Mouse (Mus musculus): ENCODE results near the gene Clec11a.

Gene Clec11a

DNA sequence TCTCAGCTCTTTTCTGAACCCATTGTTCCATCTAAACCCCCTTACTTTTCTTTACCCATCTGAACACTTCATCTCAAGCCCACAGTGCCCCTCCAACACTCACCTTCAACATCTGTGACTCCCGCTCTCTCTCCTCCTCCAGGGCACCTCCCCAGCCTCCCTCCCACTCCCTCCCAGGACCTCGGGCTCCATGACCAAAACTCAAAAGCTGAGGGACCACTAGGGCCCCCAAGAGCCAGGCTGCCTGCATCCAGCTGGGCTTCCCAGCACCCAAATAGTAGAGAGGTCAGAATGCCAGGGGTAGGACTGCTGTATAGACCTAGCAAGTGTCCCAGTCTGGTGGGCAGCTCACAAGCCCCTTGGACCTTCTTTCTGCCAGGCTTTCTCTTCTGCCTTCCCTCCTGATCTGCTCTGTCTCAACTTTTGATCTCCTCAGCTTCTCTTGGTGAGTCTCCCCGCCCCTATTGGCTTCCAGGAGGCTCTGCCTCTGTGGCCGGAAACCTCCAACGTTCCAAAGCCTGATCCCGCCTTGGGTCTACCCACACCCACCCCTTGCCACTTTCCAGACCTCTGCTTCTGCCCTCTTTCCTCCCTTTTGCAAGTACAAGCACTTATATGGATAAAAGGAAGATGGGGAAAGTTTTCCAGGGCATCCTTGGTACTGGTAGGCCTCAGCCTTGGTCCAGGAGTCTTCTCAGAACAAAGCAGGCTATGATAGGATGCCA lies at the start of gene Clec11a:
Gene Clec11a (minus strand): TSS at position 387 of the 725 bp plus-strand sequence.
- no peak for DNase-seq (ENCODE audit: low spot score in 2 of 2)

DNA sequence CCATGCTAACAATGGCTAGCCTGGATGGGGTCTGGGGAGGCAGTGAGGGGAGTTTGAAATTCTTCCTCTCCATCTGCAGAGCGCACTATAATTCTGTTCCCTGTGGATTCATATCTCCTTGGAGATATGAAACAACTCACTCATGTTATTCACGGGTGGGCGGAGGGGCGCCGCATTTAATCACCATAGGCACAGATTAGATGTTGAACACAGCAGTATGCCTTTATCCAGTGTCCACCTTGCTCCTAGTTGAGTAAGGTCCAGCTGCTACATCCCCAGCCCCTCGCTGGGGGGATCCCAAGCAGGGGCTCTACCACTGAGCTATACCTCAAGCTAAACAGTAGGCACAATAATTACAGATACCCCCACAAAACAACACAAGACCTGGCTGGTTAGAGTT lies 48.7 kb upstream of the Clec11a start:
- DNase-seq (ENCODE audit: low spot score in 2 of 2): no peak

DNA sequence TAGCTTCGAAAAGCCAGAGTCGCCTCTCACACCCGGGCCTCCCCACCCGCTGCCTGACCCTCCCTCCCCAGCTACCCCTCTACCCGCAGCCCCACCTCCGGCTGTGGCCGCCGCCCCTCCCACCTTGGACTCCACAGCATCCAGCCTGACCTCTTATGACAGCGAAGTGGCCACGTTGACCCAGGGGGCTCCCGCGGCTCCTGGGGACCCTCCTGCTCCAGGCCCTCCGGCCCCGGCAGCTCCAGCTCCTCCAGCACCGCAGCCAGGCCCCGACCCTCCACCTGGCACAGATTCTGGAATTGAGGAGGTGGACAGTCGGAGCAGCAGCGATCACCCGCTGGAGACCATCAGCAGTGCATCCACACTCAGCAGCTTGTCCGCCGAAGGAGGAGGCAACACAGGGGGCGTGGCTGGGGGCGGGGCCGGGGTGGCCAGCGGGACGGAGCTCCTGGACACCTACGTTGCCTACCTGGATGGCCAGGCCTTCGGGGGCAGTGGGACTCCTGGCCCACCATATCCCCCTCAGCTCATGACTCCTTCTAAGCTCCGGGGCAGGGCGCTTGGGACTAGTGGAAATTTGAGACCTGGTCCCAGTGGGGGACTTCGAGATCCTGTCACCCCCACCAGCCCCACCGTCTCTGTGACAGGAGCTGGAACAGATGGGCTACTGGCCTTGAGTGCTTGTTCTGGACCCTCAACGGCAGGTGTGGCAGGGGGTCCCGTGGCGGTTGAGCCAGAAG lies 47.1 kb upstream of the Clec11a start:
- DNase-seq (ENCODE audit: low spot score in 2 of 2): no peak

DNA sequence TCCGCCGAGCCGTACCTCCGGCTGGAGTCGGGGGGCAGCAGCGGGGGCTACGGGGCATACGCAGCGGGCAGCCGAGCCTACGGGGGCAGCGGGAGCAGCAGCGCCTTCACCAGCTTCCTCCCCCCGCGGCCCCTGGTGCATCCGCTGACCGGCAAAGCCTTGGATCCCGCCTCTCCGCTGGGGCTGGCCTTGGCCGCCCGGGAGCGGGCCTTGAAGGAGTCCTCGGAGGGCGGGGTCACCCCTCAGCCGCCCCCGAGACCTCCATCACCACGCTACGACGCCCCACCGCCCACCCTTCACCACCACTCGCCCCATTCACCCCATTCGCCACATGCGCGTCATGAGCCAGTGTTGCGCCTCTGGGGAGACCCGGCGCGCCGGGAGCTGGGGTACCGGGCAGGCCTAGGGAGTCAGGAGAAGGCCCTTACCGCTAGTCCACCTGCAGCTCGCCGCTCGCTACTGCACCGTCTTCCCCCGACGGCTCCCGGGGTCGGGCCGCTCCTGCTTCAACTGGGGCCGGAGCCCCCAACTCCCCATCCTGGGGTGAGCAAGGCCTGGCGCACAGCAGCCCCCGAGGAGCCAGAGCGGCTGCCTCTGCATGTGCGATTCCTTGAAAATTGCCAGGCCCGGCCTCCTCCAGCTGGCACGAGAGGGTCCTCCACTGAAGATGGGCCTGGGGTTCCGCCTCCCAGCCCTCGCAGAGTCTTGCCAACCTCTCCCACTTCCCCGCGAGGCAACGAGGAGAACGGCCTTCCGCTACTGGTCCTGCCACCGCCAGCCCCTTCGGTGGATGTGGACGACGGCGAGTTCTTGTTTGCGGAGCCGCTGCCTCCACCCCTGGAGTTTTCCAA lies 46.3 kb upstream of the Clec11a start:
- DNase-seq (ENCODE audit: low spot score in 2 of 2): peak in 1 of 2 experiments; percentile 32

DNA sequence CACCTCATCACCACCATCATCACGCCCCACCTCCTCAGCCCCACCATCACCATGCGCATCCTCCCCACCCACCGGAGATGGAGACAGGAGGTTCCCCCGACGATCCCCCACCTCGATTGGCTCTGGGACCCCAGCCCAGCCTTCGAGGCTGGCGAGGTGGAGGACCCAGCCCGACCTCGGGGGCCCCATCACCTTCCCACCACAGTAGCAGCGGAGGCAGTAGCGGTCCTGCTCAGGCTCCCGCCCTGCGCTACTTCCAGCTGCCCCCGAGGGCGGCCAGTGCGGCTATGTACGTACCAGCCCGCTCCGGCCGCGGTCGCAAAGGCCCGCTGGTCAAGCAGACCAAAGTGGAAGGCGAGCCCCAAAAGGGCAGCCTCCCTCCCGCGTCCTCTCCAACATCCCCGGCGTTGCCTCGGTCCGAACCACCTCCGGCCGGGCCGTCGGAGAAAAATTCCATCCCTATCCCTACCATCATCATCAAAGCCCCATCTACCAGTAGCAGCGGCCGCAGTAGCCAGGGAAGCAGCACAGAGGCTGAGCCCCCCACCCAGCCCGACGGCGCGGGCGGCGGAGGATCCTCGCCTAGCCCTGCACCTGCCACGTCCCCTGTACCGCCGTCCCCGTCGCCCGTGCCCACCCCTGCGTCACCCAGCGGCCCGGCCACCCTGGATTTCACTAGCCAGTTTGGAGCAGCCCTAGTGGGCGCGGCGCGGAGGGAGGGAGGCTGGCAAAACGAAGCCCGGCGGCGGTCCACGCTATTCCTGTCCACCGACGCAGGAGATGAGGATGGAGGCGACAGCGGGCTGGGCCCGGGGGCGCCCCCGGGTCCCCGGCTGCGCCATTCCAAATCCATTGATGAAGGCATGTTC lies 45.4 kb upstream of the Clec11a start:
- peak in 1 of 2 experiments; percentile 30 for DNase-seq (ENCODE audit: low spot score in 2 of 2)

DNA sequence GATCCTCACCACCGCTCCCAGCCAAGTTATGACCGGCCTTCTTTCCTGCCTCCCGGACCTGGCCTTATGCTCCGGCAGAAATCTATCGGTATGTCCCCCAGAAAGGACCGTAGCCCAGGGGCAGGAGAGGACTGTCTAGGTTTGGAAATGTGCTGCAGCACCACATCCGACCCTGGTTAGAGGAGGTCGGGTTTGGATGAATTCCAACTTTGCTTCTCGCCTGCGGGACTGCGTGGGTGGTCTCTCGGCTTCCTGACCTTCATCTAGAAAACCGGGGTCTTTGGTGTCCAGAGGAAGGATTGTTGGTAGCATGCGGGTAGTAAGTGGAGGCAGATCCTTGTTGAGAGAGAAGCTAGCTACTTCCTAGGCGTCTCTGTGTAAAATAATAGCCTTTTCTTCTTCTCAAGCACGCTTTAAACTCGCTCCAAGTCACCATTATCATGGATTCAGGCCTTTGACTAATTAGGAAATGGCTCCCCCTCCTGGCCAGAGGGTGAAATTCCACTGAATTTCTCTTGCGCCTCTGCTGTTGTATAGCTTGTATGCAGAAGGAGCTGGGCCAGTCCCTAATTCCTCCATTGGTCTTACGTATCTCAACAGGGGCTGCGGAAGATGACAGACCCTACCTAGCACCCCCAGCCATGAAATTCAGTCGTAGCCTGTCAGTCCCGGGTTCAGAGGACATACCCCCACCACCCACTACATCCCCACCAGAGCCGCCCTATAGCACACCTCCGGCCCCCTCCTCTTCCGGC lies 44.4 kb upstream of the Clec11a start:
- DNase-seq (ENCODE audit: low spot score in 2 of 2): peak; percentile 78

DNA sequence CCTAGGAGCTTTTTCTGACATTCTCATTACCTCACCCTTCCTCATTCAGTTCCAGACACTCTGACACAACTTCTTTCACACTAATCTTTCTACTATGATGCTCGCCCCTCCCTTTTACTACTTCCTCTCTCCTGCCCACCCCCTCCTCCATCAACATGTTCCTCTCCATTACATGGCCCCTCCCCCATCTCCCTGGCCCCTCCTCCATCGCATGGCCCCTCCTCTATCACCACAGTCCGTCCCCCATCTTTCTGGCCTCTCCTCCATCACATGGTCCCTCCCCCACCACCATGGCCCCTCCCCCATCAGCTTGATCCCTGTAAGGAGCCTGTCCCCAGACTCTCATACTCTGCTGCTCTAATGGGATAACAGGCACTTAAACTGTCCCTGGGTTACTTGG lies 42.3 kb upstream of the Clec11a start:
- DNase-seq (ENCODE audit: low spot score in 2 of 2): no peak

DNA sequence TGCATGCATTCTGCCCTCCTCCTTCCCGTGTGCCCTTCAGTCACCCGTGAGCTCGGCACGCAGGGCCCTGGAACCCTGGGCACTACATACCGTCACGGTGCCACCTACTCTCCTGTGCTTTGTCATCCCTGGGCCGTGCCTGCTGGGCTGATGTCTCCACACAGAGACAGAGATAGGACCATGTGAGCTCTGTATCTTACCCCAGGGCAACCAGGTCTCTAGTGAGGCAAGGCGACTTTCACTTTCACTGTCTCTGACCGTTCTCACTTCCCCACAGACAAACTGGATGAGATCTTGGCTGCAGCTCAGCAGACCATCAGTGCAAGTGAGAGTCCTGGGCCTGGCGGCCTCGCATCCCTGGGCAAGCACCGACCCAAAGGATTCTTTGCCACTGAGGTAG lies 37.9 kb upstream of the Clec11a start:
- DNase-seq (ENCODE audit: low spot score in 2 of 2): no peak

DNA sequence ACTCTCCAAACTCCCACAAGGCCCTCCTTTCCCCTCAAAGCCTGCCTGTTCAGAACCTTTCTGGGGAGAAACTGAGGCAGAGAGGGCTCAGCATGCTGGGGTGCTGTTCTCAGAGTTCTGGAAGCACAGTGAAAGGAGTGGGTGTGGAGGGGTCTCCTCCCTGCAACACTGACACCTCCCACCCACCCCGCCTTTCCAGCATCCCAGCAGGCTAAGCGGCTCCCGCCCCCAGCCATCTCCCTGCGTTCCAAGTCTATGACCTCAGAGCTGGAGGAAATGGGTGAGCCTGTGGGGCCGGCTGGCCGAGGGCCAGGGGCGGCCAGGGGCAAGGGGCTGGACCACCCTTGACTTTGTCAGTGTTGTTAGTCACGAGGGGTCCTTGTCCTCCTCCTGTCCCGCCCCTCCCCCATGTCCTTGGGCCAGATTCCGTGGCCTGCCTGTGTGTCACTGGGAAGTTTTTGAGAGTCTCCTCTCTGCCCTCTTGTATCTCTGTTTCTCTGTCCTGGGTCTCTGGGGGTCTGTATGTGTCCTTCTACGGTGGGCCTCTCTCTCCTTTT lies 36.8 kb upstream of the Clec11a start:
- DNase-seq (ENCODE audit: low spot score in 2 of 2): no peak

DNA sequence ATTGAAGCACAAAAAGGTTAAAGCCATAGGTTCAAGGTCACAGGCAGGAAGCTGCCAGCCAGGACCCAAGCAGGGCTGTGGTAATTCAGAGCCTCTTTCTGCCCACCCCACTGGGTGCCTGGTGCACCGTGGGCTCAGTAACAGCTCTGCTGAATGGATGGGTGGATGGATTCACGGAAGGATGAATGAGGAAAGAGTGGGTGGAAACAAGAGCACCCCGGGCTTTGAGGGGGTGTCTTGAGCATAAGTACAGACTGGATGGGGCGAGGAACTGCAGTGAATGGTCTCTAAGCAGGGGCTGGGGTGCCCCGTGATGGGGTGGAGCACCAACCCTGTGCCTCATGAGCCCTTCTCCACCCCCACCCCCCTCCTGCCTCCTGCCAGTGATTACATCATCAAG lies 35.0 kb upstream of the Clec11a start:
- no peak for DNase-seq (ENCODE audit: low spot score in 2 of 2)

DNA sequence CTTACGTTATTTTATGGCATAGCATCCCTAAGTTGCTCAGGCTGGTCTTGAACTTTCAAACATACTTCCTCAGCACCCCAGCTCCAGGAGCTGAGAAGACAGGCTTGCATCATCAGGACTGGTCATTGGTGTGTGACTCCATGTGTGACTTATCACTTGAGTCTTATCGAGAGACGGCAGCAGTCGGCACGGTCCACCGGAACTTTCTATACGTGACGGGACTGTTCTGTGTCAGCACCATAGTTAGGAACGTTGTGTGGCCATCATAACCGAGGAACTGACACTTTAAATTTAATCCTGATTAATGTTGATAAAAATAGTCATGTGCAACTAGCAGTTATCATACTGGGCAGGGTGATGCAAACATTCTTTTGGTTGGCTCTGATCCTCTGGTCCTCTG lies 34.4 kb upstream of the Clec11a start:
- DNase-seq (ENCODE audit: low spot score in 2 of 2): no peak

DNA sequence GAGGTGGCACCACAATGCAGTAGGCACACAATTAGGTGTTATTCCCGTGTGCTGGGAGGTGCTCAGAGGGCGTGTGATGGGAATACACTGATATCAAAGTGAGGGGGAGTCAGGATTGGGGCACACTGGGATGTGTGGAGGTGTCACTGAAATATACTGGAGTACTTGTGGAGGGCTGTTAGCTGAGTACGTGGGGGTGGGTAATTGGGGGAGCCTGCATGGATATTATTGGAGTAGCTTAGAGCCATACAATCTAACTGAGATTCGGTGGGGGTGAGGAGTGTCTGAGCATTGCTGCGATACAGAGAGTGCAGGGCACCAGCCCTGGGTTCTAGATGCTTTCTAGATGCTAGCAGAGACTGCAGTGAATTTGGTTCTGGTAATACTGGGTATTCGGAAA lies 33.5 kb upstream of the Clec11a start:
- no peak for DNase-seq (ENCODE audit: low spot score in 2 of 2)

DNA sequence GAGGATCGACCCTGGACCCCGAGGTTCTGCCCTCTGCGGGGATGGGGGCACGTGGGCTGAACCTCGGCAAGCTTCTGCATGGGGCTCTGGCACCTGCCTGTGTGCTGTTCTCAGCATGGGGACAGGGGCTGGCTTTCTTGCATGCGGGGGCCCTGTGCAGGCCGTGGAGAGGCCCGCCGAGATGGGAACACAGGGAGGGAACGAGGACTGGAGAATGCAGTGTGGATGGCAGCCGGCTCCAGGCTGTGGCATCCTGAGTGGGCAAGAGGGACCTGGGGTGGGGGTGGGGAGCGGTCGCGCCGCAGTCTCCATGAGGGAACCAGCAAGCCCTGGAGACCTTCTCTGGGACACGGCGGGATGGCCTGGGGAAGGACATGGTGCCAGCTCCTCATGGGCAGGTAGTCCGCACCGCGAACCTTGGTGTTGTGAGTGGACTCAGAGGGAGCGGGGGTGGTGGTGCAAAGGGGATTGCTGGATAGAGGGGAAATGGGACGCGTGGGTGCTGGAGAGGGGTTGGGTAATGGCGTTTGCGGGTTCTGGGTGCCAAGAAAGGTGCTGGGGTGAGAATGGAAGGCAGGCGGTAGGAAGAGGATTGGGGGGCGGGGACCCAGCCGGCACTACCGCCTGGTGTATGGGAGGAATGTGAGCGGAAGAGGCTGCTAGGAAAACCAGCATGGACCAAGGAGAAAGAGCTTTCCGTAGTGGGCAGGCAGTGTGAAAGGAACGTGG lies 30.6 kb upstream of the Clec11a start:
- no peak for DNase-seq (ENCODE audit: low spot score in 2 of 2)

DNA sequence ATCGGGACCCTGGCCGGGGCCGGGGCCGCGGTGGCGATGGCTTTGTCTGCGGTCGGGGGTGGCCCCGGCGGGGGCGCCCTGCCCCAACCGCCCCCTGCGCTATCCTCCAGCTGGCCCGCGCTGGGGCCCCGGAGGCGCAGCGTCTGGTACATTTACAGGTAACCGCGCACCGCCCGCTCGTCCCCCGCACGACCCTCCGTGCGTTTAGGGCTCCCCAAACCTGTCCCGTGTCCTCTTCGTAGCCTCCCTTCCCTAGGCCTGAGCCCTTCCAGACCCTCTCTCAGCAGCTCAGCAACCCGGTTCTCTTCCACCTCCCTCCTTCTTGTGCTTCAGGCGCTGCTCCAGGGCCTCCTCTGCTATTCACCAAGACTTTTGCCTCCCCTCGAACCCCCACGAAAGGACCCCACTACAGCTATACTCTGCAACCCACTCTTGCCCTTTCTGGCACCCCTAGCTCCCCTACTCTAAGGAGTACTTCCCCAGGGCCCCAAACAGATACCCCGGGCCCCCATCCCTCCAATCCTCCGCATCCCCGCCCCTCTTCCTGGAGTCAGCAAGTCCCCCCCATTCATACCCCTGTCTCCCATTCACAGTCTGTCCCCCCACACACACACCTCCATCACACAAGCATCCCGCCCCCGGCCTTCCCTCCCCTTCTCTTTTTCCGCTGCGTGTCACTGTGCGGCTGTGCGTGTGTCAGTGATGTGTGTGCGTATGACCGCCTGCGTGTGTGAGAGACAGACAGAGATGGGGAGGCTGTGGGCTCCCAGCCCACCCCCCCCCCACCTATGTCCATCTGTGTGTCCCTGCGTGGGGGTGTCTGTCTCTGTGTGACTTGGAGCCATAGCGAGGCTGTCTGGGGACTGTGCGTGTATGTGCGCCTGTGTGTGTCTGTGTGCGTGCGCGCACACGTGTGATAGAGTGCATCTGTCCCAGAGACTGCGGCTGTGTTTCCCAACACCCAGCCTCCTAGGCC lies 29.6 kb upstream of the Clec11a start:
- DNase-seq (ENCODE audit: low spot score in 2 of 2): peak in 1 of 2 experiments; percentile 68

DNA sequence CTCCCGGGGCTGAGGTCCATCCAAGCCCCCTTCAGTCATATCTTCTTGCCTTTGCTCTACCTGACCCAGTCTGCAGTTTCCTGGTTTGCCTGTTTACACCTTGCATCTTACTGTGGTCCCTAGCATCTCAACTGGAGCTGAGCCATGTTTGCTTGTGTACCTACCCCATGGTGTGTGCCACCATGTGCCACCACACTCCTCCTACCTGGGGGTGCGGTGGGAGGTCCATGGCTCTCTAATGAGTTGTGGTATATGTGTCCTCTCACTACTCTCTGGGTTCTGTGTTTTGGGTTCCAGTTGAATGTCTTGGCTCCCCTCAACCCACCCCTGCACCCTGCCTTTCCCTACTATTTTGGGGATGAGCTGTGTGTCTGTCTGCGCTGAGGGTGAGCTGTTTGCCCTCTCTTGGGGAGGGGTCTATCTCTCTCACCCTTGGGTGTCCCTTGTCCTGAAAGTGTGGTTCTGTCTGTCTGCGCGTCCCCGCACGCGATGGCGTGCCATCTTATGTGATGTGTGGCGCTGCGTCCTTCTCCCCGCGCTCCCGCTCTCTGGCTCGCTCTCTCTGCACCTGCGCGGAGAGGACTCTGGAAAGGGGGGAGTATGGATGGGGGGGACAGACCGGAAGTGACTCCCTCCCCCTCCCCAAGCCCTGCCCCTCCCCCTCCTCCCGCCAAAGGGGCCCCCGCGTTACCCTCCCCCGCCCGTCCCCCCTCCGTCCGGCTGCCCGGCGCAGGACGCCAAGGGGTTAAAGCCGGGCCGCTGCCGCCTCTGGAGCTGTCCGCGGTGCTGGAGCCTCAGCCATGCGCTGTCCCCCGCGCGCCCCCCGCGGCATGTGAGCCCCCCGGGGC lies 28.6 kb upstream of the Clec11a start:
- DNase-seq (ENCODE audit: low spot score in 2 of 2): peak in 1 of 2 experiments; percentile 44

DNA sequence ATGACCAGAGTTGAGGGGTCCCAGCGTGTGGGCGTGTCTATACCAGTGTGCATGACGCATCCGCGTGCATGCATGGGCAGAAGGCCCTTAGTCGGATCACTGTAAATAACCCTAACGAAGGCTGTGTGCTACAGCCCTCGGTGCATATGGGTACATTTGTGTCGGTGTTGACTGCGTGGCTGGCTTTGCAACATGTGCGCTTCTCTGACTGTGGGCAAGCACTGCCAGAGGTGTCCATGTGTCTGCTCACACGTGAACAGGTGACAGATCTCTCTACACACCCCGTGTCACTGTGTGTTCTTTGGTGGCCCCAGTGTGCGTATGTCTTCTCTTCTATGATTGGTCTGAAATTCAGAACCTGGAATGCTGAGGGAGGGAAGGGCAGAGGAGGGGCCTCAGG lies 27.4 kb upstream of the Clec11a start:
- DNase-seq (ENCODE audit: low spot score in 2 of 2): no peak

DNA sequence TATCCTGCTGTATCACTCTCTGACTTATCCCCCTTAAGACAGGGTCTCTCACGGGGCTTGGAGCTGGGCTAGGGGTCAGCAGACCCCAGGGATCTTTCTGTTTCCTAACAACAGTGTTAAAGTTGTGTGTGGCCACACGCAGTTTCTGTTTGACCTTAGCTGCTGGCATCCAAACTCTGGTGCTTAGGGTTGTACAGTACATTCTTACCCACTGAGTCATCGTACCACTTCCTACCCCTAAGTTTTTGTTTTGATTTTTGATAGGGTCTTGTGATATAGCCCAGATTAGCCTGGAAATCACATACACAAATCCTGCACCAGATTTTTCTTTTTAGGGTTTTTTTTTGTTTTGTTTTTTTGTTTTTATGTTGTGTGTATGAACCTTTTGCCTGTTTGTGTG lies 25.6 kb upstream of the Clec11a start:
- DNase-seq (ENCODE audit: low spot score in 2 of 2): no peak

DNA sequence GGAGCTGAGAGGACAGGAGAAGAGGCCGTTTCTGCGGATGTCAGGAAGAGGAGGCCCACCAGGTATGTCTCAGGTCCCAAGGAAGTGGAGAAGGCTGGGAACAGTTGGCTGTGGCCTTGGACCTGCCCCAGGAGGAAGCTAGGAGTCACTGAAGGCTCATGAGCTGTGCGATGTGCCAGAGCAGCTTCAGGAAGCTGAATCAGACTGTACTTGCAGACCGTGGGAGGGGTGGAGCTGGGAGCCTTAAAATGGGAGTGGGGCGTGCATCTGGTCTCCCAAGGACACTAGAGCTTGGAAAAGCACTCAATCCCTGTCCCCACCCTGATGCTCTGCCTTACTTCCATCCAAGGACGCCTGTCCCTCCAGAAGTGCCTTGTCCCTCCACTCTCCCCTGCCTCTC lies 19.9 kb upstream of the Clec11a start:
- no peak for DNase-seq (ENCODE audit: low spot score in 2 of 2)
